Mouse (Mus musculus): ENCODE results near the gene Vmn1r183. TPM values are rescaled to one million over a fixed set of nuclear protein-coding genes. Genes with fewer than 3 reads are reported as not detected.
A peak's percentile ranks its signal among the peaks of the same experiment; 100 is the strongest.
"Not testable (repeated sequence)": the region's sequence is repeated elsewhere in the genome, so short reads cannot be mapped to it uniquely, and the experiment has no call there.

Gene Vmn1r183
- 0.01 TPM in 1 of 2 replicates, not detected in the other for polyA plus RNA-seq (2015; fragmentation: Nextera tagmentation; extraction: Ambion mirVana)

DNA sequence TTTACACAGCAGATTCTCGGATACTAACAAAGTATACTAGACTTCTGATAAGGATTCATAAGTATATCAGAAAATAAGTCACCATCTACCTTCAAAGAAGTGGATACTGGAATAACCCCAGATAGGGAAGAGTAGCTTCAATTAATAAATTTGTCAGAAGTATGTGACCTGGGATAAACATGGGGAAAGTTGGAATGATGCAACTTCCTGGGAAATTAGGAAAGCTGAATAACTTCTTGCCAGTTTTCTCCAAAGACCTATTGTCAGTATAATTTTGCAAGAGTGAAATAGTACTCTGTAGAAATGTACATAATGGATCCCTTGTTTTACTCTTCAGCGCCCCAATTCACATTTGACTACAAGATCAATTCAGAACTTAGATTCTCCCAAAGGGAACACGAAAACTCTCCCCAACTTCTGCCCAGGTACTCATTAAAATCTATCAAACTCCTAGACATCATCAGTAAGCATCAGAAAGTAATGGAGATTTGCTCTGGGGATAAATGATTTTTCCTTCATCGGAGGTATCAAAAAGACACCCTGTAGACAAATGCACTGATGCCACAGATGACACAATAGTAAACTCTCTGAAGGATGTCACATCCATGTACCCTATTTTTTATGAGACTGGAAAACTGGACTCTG, at the start of gene Vmn1r183:
Gene Vmn1r183 (plus strand): TSS at position 595 of the 645 bp plus-strand sequence.
- no peak within 1 kb of the TSS for H3K4me3 ChIP-seq (ENCODE audit: low read depth, low read length)
- DNase-seq (ENCODE audit: low spot score) (no peak), ATAC-seq (ENCODE audit: low FRiP score, low TSS enrichment) (no peak)
- H3K36me3 ChIP-seq (ENCODE audit: control insufficient read depth, insufficient read depth, low read length) = no peaks in the 10 kb centered on the region
- no peaks in the 10 kb centered on the region for H3K9me3 ChIP-seq (ENCODE audit: control insufficient read depth, low read length)
- no peaks in the 10 kb centered on the region for H3K4me1 ChIP-seq (replicated peaks; ENCODE audit: control insufficient read depth, insufficient read depth)
- TF ChIP-seq EP300 (optimal IDR thresholded peaks at IDR 0.05) (no peak), CTCF (IDR thresholded peaks at IDR 0.05; ENCODE audit: low read depth) (no peak)
- no peaks in the 10 kb centered on the region for H3K27me3 ChIP-seq (ENCODE audit: control insufficient read depth, insufficient read depth, low read length)
- no peak within 1 kb of the TSS for H3K27ac ChIP-seq (replicated peaks)
- no peak within 1 kb of the TSS for H3K9ac ChIP-seq (ENCODE audit: low read length)
- 79% methylated on average over 4 of the region's 4 CpGs for WGBS
- no peak within 1 kb of the TSS for H3K4me2 ChIP-seq (replicated peaks; ENCODE audit: low read depth)

DNA sequence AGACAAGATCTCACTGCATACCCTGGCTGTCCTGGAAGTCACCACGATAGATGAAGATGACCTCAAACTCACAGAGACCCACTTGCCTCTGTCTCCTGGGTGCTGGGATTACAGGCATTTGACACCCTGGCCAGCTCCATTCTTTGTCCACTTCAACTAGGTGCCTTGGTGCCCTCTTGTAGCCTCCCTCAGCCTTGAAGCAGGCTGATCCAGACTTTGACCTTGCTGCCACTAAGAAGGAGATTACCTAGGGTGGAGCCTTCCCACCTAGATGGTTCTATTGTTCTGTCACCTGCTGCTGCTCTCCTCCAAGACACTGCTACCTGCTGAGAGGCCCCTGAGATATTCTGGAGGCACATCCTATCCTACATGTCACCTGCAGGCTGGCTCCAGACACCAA, 21.4 kb downstream of the Vmn1r183 start:
- not testable (repeated sequence) for H3K27ac ChIP-seq (replicated peaks); DNase-seq (ENCODE audit: low spot score); H3K27me3 ChIP-seq (ENCODE audit: control insufficient read depth, insufficient read depth, low read length); H3K4me3 ChIP-seq (ENCODE audit: low read depth, low read length); ATAC-seq (ENCODE audit: low FRiP score, low TSS enrichment); H3K4me1 ChIP-seq (replicated peaks; ENCODE audit: control insufficient read depth, insufficient read depth); H3K9me3 ChIP-seq (ENCODE audit: control insufficient read depth, low read length); H3K4me2 ChIP-seq (replicated peaks; ENCODE audit: low read depth); H3K9ac ChIP-seq (ENCODE audit: low read length); H3K36me3 ChIP-seq (ENCODE audit: control insufficient read depth, insufficient read depth, low read length)
- 17% methylated on average over 1 of the region's 1 CpGs for WGBS

DNA sequence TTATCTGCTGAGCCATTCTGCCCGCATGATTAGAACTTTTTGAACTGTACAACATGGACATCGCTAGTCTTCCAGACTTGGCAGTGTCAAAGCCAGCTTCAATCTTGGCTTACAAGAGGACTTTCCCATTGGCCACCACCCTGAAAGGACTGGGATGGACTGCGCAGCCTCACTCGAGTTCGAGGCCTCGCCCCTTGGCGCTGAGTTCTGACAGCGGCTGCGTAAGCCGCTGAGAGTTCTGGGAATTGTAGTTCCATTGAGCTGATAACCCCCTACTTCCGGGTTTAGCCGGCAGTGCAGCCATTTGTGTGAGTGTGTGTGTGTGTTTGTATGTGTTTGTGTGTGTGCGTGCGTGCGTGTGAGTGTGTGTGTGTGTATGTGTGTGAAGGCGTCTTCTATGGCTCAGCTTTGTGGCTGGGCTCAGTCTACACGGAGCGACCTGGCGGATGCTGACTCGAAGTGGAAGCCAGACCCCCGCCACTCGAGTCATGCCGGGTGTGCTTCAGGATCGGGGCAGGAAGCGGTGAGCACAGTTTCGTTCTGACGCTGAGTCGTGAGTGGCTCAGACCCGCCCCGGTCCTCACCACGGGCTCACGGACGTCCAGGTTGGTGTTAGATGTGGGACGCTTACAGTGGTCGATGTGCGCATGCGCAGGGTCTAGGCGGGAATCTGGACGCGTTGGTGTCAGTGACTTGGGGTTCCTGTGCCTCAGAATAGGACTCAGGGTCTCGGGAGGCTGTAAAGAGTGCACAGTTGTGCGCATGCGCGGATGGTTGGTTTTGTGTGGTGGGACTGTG, 28.8 kb downstream of the Vmn1r183 start, which contains the start of gene Zfp180:
Gene Zfp180 (plus strand): TSS at position 291 of the 798 bp plus-strand sequence.
- peak within 1 kb of the TSS; percentile 87 for H3K4me3 ChIP-seq (ENCODE audit: low read depth, low read length)
- no peaks in the 10 kb centered on the region for H3K27me3 ChIP-seq (ENCODE audit: control insufficient read depth, insufficient read depth, low read length)
- peak within 1 kb of the TSS; percentile 76 for H3K9ac ChIP-seq (ENCODE audit: low read length)
- ATAC-seq (ENCODE audit: low FRiP score, low TSS enrichment) (peak; percentile 99), DNase-seq (ENCODE audit: low spot score) (peak; percentile 95)
- H3K36me3 ChIP-seq (ENCODE audit: control insufficient read depth, insufficient read depth, low read length) = no peaks in the 10 kb centered on the region; the same call in 1 of the 2 replicates
- TF ChIP-seq EP300 (optimal IDR thresholded peaks at IDR 0.05) (no peak), CTCF (IDR thresholded peaks at IDR 0.05; ENCODE audit: low read depth) (no peak)
- WGBS = 24% methylated on average over 44 of the region's 44 CpGs
- no peaks in the 10 kb centered on the region for H3K9me3 ChIP-seq (ENCODE audit: control insufficient read depth, low read length)
- peak within 1 kb of the TSS; percentile 61 for H3K4me2 ChIP-seq (replicated peaks; ENCODE audit: low read depth)
- H3K27ac ChIP-seq (replicated peaks) = peak within 1 kb of the TSS; percentile 81
- peaks cover 2% of the 10 kb centered on the region; the same call in 1 of the 2 replicates for H3K4me1 ChIP-seq (replicated peaks; ENCODE audit: control insufficient read depth, insufficient read depth)

DNA sequence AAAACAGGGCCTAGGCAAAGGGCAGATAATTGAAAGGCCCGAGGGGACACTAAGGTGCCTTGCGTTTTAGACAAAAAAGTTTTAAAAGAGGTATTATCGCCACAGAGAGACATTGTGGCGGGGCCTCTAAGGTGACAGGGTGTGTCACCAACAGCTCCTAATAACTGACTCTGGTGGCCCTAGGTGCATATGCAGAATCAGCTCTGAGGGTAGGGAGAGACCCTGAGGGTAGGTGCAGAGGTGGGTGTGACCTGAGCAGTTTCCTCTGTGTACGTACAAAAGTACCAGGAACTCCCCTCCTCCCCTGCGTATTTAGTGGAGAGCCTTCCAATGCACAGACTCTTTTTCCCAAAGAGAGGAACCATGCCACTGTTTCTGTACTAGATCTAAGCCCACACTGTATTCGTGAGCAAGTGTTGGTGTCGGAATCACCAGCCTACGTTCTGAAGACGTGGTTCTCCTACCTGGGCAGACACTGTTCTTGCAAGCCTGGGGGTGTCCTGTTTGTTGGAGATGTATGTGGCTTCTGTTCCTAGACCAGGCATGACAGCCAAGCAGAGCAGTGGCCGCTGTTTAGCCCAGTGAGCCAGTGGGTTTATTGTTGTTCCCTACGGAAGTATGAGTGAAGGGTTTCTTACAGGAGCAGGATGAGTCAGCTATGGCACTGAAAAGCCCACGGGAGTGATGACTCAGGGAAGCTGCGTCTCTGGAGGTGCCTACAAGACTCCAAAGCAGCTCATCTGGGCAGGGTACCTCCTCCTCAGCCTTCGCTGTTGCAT, 29.6 kb downstream of the Vmn1r183 start:
- ATAC-seq (ENCODE audit: low FRiP score, low TSS enrichment) (no peak), DNase-seq (ENCODE audit: low spot score) (no peak)
- WGBS = 28% methylated on average over 15 of the region's 15 CpGs
- no peaks in the 10 kb centered on the region for H3K27me3 ChIP-seq (ENCODE audit: control insufficient read depth, insufficient read depth, low read length)
- TF ChIP-seq CTCF (IDR thresholded peaks at IDR 0.05; ENCODE audit: low read depth) (no peak), EP300 (optimal IDR thresholded peaks at IDR 0.05) (no peak)
- peaks cover 2% of the 10 kb centered on the region; the same call in 1 of the 2 replicates for H3K4me1 ChIP-seq (replicated peaks; ENCODE audit: control insufficient read depth, insufficient read depth)
- peak overlapping the region; percentile 87 for H3K4me3 ChIP-seq (ENCODE audit: low read depth, low read length)
- H3K4me2 ChIP-seq (replicated peaks; ENCODE audit: low read depth) = peak overlapping the region; percentile 61
- H3K27ac ChIP-seq (replicated peaks) = peak overlapping the region; percentile 81
- H3K9ac ChIP-seq (ENCODE audit: low read length) = peak overlapping the region; percentile 76
- H3K36me3 ChIP-seq (ENCODE audit: control insufficient read depth, insufficient read depth, low read length) = no peaks in the 10 kb centered on the region; the same call in 1 of the 2 replicates
- no peaks in the 10 kb centered on the region for H3K9me3 ChIP-seq (ENCODE audit: control insufficient read depth, low read length)

DNA sequence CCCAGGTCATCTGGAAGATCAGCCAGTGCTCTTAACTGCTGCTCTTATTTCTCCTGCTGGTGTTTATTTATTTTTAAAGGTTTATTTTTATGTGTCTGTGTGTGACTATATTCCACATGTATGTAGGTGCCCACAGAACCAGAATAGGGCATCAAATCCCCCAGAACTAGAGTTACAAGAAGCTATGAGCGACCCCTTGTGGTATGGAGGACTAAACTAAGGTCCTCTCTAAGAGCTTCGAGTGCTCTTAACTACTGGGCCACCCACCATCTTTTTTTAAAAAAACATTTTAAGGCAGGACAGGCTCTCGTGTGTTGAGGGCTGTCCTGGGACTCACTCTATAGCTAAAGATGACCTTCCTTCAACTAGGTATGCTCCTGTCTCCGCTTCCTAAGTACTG, 33.8 kb downstream of the Vmn1r183 start:
- H3K9ac ChIP-seq (ENCODE audit: low read length) = no peak overlapping the region
- H3K4me3 ChIP-seq (ENCODE audit: low read depth, low read length) = no peak overlapping the region
- no peak for DNase-seq (ENCODE audit: low spot score)
- H3K4me1 ChIP-seq (replicated peaks; ENCODE audit: control insufficient read depth, insufficient read depth) = peaks cover 2% of the 10 kb centered on the region; the same call in 1 of the 2 replicates
- H3K36me3 ChIP-seq (ENCODE audit: control insufficient read depth, insufficient read depth, low read length) = no peaks in the 10 kb centered on the region; the same call in 1 of the 2 replicates
- no peak overlapping the region for H3K4me2 ChIP-seq (replicated peaks; ENCODE audit: low read depth)
- no peaks in the 10 kb centered on the region for H3K9me3 ChIP-seq (ENCODE audit: control insufficient read depth, low read length)
- H3K27ac ChIP-seq (replicated peaks) = no peak overlapping the region
- no peak for ATAC-seq (ENCODE audit: low FRiP score, low TSS enrichment)
- WGBS = 90% methylated on average over 4 of the region's 4 CpGs
- TF ChIP-seq CTCF (IDR thresholded peaks at IDR 0.05; ENCODE audit: low read depth) (no peak), EP300 (optimal IDR thresholded peaks at IDR 0.05) (no peak)
- no peaks in the 10 kb centered on the region for H3K27me3 ChIP-seq (ENCODE audit: control insufficient read depth, insufficient read depth, low read length)

Measured in stomach, postnatal 0 days (tissue).